Mouse (Mus musculus) heart, postnatal 0 days (tissue): ENCODE measurements at regions not wholly inside any gene's neighbourhood (a gene's known extent, or its start where the extent isn't known, plus 50 kb on each side); places are given as distances from the start of the nearest gene placed in this dataset.

Experiments
- CTCF ChIP-seq: IDR thresholded peaks from 2 replicates; pipeline ENCODE4 v1.5.1; 2016; ENCODE audit warnings: antibody characterized with exemption, control low read depth, low read depth
- EP300 ChIP-seq: IDR thresholded peaks from 2 replicates; pipeline ENCODE4 v1.6.1; 2016; ENCODE audit warnings: antibody characterized with exemption, low read depth

GRCm38 (mm10) chr9:69900871-69901270, 88.4 kb upstream of the Bnip2 start:
- TF ChIP-seq CTCF (no peak), EP300 (no peak)
